Mouse (Mus musculus) embryo, embryonic 10 days (tissue): Measurements from ENCODE around the gene B3gnt7.
"Not testable (repeated sequence)": the region's sequence is repeated elsewhere in the genome, so short reads cannot be mapped to it uniquely, and the experiment has no call there.

ENCODE experiments used
- DNase-seq: peaks from one replicate; pipeline ENCODE4 v3.0.0-alpha.2; 2015; ENCODE audit warnings: low spot score

B3gnt7 gene

DNA sequence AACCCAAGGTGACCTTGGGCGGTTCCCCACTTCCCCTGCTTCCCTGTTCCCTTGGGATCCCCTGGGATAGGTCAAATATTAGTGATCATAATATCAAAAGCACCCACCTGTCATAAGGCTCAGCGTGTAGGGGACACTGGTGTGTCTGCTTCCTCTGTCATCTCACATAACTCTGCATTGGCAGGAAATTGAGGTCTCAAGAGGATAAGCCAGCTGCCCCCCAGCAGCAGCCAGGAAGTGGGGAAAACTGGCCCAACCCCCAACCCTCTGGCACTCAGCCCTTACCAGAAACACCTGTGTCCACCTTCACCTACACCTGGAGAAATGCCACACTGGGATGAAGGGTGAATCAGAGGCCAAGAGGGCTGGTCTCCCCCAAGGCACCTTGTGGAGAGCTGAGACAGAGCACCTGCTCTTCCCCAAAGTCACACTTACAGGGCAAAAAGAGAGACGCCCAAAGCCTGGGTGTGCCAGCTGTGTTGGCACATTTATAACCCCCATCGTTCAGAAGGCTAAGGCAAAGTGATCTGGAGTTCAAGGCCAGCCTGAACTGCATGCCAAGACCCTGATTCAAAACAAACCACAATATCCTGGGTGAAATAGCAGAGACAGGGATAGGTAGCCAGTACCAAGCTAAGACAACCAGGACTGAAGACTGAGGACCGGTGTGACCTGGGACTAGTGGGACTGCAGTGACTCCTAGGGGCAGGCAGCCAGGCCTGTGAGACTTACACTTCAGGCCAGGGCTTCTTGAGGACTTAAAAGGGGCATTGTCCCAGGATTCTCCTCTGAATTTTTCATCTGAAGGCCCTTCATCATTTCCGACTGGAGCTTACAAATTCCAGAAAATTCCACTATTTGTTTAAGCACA is 1.2 kb upstream of the B3gnt7 start:
- no peak for DNase-seq

DNA sequence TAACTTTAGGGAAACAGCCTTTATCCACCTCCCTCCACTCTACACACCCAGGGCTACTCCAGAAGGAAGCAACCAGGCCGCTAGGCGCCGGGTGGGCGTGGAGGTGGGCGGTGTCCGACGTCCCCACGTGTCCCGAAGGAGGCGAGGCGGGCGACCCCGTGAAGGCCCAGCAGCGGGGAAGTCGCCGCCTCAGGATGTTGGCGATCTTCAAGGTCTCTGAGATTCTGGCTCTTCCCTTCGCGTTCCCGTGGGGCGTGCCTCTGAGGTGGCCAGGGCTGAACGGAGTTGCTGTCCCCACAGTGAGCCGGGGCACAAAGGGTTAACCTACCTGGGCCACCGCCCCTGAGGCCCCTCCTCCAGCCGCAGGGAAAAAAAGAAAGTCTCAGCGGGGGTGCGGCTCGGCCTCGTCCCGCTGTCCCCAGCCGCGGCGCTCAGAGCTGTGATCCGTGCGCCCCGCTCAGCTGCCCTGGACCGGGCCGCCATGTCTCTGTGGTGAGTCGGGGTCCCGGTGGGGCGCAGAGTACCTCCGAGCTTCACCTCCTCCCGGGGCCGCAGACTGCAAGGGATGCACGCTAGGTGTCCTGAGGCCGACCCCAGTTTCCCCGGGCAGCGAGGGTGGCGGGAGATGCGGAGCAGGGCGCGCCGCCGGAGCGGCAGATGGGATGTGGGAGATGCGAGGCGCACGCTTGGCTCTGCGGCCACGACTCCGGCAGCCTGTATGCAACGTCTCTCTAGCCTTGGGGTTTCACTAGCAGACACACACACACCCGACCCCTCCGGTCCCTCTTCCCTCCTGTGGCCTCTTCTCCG is 636 bp downstream of the B3gnt7 start:
- DNase-seq = peak; percentile 88

DNA sequence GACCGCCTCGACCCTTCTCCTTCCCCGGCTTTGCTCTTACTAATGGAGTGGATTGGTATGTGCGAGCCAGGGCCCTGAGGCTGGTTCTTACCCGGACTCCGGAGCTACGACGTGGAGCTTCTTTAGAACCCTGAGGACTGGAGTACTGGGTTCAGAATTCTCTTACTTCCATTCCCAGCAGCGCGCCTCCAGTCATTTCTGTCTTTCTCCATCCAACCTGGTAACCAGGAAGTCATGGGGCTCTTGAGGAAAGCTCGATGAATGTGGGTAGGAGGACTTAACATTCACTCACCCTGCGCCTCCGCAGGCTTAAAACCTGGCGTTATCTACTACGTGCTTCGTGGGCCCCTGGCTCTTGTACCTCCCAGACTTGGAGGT is 1.2 kb downstream of the B3gnt7 start:
- no peak for DNase-seq

DNA sequence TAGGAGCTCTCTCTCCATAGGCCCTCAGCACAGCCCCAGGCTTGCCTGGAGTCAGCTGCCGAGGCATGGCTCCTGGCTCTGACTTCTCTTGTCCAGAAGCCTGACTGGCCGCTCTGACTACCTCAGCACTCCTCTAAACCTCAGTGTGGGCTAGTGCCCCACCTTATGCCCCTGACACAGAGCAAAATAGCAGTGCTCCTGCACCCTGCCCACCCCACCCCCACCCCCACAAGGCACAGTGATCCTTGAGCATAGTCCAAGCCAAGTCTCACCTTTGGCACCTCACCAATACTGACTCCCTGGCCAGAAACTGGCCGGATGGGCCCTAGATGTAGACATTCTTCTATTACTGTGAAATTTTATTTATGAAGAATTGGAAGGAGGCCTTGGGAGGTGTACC is 4.1 kb downstream of the B3gnt7 start:
- no peak for DNase-seq

DNA sequence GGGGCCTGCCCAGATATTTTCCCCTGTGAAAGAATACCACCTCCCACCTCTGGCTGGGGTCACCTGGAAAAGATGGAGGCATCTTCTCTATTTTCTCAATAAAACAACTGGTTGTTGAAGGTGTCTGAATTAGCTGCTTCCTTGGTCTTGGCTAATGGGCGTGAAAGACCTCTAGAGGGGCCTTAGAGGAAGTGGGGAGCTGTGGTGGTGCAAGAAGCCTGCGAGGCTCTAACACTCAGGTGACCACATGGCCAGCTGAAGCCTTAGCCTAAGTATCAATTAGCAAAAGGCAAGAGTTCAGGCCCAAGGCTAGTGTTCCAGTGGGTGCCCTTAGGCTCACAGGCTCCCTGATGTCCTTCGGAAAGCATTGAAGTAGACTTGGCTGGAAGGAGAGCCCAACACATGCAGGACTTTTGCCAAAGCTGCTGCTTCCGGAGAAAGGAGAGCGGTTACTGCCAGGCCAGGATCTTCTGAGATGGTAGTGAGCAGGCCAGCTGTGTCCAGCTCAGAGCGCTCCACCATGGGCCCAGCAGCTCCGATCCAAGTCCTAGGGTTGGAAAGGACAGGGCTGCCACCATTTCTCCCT is 4.6 kb downstream of the B3gnt7 start:
- DNase-seq = no peak

DNA sequence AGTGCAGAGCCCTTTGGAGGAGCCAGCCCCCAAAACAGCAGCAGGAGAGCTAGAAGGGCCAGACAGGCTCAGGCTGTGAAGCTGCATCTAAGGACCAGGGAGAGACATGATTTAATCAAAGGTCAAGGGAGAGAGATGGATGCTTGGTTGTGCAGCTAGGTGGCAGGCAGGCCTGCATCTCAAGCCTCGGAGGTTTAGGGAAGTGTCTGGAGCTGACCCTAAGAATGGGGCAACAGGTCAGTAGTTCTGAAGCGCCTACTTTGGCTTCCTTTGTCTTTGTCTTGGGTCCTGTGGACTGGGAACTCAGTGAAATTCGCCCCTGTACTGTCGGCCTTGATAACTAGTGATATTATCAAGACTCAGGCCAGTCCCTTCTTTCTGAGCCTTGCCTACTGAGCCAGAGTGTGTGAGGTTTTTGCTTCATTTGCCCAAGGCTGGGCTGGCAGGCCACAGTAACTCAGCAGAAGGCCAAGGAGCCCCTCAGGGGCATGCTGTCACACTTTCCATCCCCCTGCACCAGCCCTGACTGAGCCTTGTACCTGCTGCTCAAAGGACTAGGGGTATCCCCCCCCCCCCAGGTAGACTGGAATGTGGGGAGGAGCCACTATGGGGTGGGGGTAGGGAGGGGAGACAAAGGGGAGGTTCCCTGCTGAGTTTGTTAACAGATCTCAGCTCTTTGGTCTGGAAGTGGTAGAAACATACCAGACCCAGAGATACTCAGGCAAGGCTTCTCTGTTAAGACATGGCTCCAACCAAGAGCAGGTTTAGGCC is 5.4 kb downstream of the B3gnt7 start:
- no peak for DNase-seq

DNA sequence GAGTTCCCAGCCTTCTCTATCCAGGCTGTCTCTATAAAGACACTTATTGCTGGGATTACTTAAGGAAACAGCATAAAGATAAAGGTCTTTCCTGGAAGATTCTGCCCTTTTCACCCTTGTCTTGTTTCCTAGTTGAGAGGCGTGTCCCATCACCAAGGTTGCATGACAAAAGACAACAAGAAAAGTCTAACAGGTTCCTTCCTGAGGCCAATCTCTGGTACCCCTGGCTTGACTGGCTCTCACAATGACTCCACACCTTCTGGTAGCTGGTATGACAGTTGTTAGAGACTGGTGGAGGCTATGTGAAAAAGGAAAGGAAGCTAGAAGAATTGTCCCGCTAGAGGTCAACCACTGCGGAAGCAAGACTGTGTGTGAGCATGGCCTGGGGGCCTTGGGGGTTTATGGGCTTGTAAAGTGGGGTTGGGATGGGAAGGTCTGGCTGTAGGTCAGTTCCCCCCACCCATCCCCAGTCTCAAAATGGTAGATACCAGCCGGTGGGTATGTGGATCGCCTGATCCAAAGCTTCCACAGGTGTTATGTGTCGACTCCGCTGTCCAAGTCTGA is 6.7 kb downstream of the B3gnt7 start:
- DNase-seq = no peak

DNA sequence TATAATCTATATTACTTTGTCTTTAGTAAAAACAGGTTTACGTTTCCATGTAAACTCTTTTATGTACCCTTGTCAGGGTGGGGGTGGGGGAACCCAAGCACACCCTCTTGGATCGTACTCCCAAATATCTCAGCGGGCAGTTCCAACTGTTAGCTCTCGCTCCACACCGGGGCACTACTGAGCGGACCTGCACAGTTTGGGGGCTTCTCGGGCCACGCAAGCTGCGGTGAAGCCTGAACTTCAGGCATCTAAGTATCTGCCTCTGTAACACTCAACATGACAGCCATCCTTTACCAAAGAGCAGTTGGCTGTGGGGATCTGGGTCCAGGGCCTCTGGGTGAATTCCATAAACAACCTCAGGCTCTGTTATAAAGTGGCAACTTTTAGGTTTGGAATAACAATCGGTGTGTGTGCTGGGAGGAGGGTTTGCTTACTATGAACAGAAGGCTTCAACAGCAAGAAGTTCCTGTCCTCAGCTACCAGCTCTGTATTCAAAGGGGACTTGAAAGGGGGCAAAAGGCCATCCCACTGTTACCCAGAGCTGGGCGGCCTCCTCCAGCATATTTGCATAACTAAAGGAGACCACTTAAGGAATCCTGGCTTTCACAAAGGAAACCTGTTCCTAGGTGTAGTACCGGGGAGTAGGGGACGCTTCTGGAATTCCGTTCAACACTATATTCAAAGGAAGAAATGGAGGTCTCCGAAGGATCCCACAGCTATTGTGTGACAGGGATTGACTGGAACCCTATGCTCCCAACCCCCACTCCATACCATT is 8.1 kb downstream of the B3gnt7 start:
- DNase-seq = peak; percentile 47

DNA sequence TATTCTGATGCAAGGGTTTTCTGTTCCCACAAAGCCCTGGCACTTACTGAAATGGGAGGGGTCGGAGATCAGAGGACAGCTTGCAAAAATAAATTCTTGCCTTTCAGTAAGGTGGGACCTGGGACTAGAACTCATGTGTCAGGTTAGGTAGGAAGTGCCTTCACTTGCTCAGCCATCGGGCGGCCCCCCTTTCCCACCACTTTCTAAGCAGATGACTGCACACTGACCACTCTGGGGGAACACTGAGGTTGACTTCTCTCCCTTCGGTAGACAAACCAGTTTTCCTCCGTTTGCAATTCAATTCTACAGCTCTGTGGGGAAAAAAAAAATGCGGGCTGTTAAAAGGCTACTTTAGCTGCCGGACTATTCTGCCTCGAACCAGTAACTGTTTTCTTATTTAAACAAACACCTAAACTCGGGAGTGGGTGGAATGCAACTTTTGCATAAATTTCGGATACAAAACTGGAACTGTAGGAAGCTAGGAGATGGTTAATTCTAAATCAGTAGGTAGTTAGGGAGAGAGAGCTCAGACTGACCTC is 8.9 kb downstream of the B3gnt7 start:
- DNase-seq = peak; percentile 38

DNA sequence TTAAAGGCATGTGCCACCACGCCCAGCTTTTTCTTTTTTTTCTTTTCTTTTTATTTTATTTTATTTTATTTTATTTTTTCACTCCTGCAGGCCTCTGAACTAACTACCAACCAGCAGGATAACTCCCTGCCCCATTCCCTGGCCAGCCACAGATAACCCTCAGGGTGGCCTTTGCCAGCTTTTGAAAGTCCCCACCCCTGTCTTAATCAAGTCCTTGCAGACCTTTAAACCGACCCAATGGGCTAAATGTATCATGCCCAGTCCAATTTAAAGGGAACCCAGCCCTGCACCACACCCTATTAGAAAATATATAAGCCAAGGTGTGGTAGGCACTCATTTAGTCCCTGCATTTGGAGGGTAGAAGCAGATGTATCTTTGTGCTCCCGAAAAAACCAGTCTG is 9.6 kb downstream of the B3gnt7 start:
- no peak for DNase-seq

DNA sequence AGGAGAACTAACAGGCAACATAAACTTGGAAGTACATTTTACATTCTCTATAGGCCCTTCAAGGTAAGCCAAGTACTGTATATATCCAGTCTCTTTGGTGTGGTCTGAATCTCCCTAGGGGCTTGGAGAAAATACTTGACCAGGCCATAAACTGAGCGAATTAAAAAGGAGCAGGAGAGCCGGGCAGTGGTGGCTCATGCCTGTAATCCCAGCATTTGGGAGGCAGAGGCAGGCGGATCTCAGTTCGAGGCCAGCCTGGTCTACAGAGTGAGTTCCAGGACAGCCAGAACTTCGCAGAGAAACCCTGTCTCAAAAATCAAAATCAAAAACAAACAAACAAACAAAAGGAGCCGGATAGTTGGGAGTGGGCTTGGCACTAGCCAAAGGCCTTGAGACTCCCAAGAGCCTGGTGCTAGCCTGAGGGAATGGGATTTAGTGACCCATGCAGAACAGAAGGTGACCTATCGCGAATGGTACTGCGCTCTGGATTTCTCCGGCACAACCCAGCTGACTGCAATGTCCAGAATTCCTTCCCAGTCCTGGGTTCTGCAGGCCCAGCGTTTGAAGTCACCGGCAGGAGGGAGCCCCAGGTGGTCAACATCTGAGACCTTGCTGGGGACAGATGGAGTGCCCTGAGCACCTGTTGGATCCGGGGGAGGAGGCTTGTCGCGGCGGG is 10.6 kb downstream of the B3gnt7 start:
- DNase-seq = no peak

DNA sequence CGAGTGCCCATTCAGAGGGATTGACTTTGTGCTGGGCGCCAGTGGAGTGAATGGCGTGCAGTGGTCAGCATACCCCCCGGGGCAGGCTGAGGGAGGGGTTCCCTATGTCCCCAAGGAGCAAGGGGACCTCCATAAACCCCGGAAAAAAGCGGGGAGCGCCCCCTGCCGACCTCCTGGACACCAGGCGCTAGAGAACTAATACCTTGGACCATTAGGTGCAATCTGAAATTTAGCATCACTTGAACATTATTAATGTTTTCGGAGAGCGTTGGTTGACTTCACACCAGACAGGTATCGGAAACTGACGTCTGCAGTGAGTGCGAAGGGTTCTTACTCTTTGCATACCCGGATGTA is 11.1 kb downstream of the B3gnt7 start:
- no peak for DNase-seq

DNA sequence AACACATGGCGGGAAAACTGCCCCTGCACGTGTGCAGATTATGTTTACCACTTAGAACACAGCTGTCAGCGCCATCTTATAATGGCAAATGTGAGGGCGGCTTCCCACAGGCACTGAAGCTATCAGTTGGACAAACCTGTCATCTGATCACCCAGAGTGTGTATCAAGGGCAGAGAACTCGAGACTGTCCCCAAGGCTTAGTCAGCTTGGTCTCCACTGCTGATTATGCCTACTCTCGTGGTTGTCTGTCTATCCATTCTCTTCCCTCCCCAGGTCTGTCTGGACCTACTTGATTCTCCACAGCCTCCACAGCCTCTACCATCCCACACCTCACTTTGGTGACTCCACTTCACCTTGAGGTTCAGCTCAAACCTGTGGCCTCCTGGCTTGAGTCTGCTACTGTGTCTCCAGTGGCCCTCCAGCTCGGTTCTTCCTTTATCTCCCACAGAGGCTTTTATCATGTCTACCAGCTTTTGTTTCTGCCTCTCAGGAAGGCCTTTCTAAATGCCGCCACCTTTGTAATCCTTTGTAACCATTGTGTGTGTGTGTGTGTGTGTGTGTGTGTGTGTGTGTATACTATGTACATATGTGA is 18.3 kb downstream of the B3gnt7 start:
- DNase-seq = no peak

DNA sequence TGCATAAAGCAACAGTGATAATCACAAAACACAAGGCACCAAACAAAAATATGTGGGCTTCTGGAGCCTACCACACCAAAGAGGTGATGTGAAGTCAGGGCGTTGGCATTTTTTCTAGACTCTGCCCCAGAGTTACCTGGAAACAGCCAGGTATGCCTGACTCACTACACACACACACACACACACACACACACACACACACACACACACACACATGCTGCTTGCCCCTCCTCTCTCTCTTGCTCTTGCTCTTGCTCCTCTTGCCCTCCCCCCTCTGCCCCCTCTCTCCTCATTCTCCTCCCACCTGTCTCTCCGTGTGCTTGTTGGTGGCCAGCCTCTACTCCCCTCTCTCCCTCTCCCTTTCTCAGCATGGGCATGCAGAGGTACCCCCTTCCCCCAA is 33.7 kb downstream of the B3gnt7 start:
- DNase-seq = no peak

DNA sequence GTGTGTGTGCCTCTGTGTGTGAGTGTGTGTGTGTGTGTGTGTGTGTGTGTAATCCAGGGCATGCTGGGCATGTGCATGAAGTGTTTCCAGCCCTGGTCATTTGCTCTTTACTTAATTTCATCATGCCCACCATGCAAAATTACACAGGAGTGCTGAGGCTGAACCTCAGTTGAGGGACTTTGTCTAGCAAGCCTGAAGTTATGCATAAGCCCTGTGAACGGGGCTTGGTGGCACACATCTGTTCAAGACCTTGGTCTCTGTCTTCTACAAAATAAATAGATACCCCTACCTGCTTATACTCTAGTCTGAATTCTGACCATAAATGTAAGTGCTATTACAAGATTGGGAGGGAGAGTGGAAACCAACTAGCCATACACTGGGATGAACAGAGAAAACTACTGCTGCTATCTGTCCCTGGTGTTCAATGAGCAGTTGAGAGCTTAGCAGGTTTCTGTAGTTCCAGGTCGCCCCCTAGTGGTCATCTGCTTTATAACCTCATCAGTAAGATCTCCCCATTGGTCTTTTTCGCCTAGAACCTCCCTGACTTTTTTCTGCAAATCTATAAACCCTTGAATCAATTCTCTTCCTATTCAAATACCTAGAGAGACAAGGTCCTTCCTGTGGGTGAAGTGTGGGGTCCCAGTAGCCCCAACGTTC is 36.7 kb downstream of the B3gnt7 start:
- peak; percentile 88 for DNase-seq

DNA sequence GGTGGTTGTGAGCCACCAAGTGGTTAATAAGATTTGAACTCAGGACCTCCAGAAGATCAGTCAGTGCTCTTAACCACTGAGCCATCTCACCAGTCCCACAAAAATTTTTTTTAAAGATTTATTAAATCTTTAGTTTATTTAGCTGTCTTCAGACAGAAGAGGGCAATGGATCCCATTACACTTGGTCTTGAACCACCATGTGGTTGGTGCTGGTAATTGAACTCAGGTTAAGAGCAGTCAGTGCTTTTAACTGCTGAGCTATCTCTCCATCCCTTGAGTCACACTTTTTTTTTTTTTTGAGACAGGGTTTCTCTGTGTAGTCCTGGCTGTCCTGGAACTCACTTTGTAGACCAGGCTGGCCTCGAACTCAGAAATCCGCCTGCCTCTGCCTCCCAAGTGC is 38.5 kb downstream of the B3gnt7 start:
- DNase-seq = not testable (repeated sequence)

DNA sequence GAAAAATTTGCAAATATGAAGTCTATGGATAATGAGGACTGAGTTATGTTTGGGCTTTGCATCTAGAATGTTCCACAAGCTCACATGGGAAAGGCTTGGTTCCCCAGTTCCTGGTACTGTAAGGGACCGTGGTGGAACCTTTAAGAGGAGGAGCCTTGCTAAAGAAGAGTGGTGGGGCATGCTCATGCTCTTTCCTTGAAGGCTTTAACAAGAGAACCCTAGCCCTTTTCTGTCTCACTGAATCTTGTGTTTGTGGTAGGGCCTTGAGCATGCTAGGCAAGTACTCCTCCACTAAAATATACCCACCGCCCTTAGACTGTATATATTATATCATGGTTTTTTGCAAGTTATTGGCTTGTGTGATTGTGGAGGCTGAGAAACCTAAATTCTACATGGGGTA is 39.7 kb downstream of the B3gnt7 start:
- DNase-seq = no peak

DNA sequence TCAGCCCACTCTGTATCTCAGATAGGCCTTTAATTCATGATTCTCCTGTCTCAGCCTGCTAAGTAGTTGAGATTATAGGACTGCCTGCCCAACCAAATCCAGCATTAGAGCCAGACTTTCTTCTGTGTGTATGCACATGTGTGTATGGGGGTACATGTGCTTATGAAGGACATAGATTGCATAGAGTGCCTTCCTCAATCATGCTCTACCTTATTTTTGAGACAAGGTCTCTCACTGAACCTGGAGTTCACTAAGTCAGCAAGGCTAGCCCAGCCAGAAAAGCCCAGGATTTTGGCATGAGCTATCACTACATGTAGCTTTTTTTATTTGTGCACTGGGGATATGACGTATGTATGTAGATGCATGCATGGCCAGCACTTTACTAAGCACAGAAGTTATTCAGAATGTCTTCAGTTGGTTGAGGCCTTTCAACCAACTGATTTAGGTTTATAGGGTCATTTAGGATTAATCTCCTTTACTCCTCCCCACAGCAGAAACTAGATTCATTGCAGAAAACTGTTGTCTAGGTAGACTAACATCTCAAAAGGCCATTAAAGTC is 40.5 kb downstream of the B3gnt7 start:
- DNase-seq = no peak
